Mouse (Mus musculus) testis, adult 2 months (tissue): Measurements from ENCODE around the gene Cma1.

Experiments
- CTCF ChIP-seq: fragments of 200-500 bp; IDR thresholded peaks from 2 replicates; pipeline ENCODE4 v1.5.1; 2012; ENCODE audit warnings: low read depth, mild to moderate bottlenecking, inconsistent platforms, low read length, moderate library complexity; ENCODE audit not compliant: control insufficient read depth, insufficient read depth, insufficient replicate concordance
- POLR2A ChIP-seq: fragments of 200-500 bp; IDR thresholded peaks from 2 replicates; pipeline ENCODE4 v1.6.1; 2012; ENCODE audit warnings: low read depth, mild to moderate bottlenecking, inconsistent platforms, low read length, moderate library complexity; ENCODE audit not compliant: control insufficient read depth

DNA sequence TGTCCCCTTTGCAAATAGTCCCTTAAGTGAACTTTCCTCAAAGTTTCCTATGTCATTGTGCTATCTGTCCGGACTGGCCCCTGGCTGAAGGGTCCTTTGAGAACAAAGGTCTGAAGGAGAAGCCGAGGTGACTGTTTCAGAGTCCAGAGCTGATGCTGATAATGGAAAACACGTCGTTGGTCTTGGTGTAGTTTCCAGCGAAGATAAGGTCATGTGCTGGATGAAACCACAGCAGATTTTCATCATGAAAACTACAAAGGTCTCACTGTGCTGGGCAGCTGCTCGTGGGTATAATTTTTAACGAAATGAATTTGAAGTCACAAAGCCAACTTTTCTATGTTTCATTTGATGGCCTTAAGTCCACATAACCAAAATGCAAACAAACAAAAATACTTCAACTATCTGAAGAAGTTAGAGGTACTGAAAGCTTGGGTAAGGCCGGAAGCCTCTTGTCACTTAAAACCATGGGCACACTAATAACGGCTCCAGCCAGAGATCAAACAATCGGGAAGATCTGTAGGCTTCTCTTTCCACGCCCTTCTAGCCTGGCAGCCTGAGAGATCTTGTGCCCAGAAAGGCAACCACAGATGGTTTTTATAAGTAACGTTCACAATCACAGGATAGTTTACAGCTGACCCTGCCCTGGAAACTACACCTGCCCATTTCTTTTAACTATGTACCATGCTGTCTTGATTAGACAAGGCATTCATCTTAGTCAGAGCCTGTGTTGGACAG is 15.0 kb downstream of the Cma1 start:
- no peak for TF ChIP-seq CTCF
- TF ChIP-seq POLR2A = no peak
